20 mouse cellular contexts compared by ENCODE assay signal in the genomic region with DNA sequence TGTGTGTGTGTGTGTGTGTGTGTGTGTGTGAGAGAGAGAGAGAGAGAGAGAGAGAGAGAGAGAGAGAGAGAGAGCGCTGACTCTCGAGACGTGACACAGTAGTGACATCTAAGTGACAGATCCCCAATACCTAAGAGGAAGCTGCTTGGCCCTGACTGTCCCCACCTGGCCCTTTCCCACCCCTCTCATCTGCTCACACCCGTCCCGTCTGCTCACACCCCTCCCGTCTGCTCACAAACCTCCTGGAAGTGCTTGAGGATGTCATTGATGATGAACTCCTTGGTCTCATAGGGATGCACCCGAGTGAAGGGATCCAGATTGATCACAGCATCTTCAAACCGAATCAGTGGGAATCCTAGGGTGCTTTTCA.
"Had no signal": no experiment of that assay in that cellular context is flagged by ENCODE, and none has a peak within 500 bp of the region (broad histone marks: within the 10 kb centered on the region; RNA-seq: fewer than 3 reads in every experiment).

No protein-coding gene starts in this region.

- ATAC-seq: liver, postnatal 0 days; lung, postnatal 0 days; midbrain, embryonic 16.5 days had no signal

- H3K4me3 ChIP-seq: lung, embryonic 15.5 days; midbrain, embryonic 10.5 days; midbrain, embryonic 12.5 days; myocyte; neural tube, embryonic 13.5 days; neural tube, embryonic 15.5 days had no signal

- H3K27ac ChIP-seq: lung, embryonic 15.5 days; macrophage; midbrain, embryonic 10.5 days; midbrain, embryonic 12.5 days; neural tube, embryonic 13.5 days; neural tube, embryonic 15.5 days had no signal

- DNase-seq: liver, postnatal 0 days; lung, adult 2 months; lung, postnatal 14 days; lung, postnatal 36 days; midbrain, embryonic 14.5 days; retina, postnatal 1 day; right cerebral cortex, adult 18-20 months; right cerebral cortex, postnatal 25 days; right cerebral cortex, postnatal 4 days; thymus, adult 18-20 months; thymus, postnatal 36 days had no signal
